Mouse (Mus musculus) hematopoietic stem cell, adult 5-6 weeks (primary cell): ENCODE results near the gene Prss12. TPM values are rescaled to one million over a fixed set of nuclear protein-coding genes. Genes with fewer than 3 reads are reported as not detected.
"Not testable (repeated sequence)": the region's sequence is repeated elsewhere in the genome, so short reads cannot be mapped to it uniquely, and the experiment has no call there.

Experiments used
- ATAC-seq, 2 experiments: fragments of 125-278 bp in 1 of 2; replicated peaks in 1 of 2; 2 replicates each; pipeline ENCODE4 v1.8.0; 2016 to 2017; ENCODE audit warnings: inconsistent platforms in 2 of 2, mild to moderate bottlenecking in 2 of 2, moderate number of reproducible peaks in 2 of 2, low read depth in 1 of 2, moderate TSS enrichment in 1 of 2; ENCODE audit not compliant: low FRiP score in 2 of 2, poor library complexity in 2 of 2, severe bottlenecking in 2 of 2, insufficient read depth in 1 of 2, low TSS enrichment in 1 of 2
- total RNA-seq: library from RNA; stranded (forward); fragments of 172-1452, 232-1000 nt; gene quantifications from 2 replicates; pipeline ENCODE4 v1.2.3, GENCODE M21; 2017

The Prss12 gene
- total RNA-seq, 1 experiment from 2014 or later = not detected

DNA sequence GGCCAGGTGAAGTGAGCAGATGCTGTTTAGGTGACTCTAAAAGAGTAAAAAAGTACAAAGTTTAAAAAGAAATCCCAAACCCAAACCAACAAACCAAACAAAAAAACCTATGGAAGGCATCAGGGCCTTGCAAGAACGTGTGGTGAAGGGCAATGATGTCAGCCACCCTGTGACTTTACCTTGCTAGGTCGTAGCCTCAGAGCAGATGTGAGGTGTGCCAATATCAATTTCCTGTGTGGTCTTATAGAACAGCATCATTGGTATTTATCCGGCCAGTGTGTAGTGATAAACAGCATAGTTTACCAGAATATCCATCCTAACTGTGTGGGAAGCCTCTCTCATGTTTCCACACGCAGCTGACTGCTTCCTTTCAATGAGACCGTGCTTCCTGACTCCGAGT lies 6.2 kb downstream of the Prss12 start:
- ATAC-seq = no peak

DNA sequence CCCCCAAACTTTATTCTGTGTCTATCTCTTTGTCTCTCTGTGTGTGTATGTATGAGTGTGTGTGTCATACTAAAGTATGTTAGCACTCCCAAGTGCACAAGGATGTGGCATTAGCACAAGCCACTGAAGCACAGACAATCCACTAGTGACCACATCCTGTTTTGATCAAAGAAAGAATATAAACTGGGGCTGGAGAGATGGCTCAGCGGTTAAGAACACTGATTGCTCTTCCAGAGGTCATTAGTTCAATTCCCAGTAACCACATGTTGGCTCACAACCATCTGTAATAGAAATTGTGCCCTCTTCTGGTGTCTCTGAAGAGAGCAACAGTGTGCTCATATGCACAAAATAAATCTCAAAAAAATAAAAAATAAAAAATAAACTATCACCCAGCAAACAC lies 12.8 kb downstream of the Prss12 start:
- ATAC-seq = no peak

DNA sequence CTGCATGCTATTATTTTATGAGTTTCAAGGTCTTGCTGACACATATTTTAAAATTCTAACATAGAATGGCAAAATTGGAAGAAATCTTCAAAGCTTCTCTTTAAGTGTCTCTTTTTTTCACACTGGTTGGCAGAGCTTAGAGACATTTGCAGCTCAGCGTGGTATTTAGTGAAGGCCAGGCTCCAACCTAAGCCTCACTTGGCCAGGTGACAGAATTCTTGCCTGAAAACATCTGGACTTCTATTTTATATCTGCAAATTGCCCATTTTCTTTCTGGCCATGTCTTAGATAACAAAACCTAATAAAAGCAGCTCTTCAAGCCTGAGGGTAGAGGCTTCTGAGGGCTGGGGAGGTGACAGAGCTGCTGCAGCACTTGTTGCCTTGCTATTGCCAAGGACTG lies 13.7 kb downstream of the Prss12 start:
- ATAC-seq = no peak

DNA sequence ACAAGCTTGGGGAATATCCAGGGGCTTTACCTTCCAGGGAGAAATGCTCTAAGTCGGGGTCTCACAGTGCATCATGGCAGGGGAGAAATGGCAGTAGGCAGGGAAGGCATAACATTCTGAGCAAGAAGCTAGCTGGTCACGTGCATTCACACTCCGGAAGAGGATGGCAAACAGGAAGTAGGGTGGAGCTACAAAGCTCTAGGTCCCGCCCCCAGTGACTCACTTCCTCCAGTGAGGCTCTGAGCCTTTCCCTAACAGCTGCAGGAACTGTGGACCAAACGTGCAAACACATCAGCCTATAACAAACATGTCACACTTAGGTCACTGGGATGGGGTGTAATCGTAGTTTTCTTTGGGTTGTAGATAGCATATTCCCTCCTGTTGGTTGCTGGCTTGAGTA lies 15.6 kb downstream of the Prss12 start:
- ATAC-seq = no peak

DNA sequence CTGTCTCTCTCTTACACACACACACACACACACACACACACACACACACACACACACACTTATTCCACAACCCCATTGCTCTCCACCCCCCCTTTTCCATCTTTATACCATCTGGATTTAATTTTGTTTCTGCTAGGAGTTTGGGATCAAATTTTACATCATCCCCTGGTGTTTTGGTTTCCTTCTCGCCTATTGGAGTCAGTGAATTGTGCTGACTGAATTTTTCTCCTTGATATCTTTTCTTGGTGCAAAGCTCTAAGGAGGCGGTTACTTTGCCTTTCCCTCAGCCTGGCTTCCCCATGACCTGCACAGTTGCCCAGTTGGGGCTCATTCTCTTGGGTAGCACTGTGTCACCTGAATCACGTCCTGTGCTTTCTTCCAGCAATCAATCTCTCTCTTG lies 30.1 kb downstream of the Prss12 start:
- ATAC-seq = no peak

DNA sequence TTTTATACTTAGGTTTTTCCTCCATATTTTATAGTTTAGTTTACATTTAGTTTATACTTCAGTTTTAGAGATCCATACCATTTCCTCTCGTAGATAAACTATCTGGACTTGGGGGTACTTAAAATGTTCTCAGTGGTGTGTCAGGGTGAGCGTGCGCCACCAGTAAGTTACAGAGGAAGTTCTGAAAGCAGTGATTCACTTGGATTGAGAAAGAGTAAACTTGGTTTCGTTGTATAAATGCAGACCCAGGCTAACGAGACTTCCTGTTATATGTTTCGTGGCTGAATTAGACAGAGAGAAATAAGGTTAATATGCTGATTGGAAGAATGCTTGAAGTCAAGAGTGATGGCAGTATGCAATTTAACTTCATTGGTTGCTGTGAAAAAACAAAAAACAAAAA lies 34.6 kb downstream of the Prss12 start:
- ATAC-seq = no peak

DNA sequence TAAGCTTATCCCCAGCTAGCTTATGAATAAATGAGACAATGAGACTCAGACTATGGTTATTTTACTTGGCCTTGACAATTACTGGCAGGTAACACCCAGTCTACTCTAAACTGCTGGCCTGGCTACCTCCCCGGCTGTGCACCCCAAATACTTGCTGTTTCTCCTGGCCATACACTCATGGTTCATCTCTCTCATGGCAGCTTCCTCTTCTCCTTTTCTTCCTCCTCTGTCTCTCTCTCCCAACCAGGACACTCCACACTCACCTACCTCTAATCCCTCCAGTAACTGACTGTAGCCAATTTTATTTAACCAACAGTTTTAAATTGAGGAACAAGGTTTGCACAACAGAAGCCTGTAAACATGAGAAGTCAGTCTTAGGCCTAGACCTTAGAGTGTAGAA lies 45.1 kb downstream of the Prss12 start:
- no peak for ATAC-seq

DNA sequence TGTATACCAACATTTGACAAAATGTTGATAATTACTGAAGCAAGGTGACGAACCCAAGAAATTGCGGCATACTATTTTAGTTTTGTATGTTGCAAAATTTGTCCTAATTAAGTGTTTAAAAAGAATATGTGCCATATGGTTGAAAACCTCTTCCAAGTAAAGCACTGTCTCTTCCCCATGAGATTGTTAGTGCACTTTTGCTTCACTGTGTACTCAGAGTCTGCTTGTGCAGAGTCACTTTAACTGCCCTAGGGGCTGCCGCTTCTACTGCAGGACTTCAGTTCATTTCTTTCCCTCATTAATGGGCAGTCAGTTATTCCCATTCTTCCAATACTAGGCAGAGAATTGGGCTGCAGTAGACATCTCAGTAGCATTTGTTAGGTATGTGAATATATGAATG lies 46.5 kb downstream of the Prss12 start:
- ATAC-seq = no peak

DNA sequence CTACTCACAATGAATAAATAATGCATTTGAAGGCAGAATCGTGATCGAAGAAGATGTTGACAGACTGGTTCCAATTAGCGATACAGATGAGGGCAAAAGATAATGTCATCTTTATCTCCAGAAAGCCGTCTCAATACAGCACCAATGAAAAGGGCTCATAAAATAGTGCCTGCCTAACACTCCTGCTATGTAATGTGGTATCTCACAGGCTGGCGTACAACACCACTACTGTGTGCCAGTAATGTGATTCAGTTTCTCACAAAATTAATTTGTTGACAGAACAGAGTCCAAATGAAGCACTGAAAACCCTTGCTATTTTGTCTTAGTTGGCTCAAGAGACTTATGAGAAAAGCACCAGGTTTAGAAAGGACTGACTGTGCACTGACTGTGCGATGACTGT lies 48.4 kb downstream of the Prss12 start:
- no peak for ATAC-seq

DNA sequence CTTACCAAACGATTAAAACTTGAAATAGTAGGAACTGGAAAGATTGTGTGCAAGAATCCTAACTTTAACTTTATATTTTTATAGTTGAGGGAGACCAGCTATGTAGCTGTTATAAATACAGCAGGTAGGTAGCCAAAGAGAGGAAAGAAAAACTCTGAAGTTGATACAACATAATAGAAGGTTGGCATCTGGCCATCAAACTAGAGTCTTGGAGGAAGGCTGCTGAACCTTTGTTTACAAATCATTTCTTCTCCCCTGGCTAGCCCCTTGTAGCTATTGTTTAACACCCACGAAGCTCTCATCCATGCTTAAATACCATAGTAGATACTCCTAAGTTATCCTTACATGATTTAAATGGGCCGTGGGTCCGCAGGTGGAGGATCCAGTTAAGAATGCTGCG lies 52.1 kb downstream of the Prss12 start:
- ATAC-seq = no peak

DNA sequence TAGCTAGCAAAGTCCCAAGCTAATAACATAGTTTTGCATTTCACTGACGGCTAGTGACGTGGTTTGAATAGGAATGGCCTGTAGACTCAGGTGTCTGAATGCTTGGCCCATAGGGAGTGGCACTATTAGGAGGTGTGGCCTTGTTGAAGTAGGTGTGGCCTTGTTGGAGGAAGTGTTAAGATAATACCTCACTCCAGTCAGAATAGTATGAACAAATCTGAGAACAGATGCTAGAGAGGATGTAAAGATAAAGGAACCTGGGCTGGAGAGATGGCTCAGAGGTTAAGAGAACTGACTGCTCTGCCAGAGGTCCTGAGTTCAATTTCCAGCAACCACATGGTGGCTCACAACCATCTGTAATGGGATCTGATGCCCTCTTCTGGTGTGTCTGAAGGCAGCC lies 55.1 kb downstream of the Prss12 start:
- ATAC-seq = not testable (repeated sequence)

DNA sequence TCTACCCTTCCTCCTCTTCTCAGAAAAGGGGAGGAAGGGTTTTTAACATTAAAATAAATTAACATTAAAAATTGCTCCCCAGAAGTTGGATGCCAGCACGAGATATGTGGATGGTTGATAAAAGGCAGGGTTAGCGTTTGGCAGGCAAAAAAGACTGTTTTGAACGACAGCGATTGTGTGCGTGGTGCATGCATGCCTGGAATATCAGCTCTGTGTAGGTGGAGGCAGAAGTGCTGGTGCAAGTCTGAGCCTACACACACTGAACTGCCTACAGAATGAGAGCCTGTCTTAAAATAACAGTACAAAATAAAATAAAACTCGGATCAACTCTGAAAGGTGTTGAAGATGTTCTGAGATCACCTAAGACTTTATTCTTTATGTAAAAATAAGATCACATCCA lies 57.2 kb downstream of the Prss12 start:
- ATAC-seq = no peak

DNA sequence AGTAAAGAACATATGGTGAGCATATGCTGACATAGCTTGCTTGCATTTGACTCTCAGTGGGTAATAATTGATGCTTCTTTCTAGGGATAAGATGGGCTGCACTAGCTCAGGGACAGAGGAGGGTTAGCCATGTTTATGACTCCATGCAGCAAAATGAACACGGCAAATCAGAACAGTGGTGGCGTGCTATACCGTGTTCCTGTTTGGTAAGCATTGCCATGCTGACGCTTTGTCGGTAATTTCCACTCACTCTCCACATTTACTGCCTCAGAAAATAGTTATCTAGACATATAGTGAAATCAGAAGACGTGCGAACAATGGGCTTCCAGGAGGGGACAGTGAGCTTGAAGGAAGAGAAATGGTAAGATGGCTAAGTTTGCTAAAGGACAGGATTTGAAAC lies 58.1 kb downstream of the Prss12 start:
- no peak for ATAC-seq

DNA sequence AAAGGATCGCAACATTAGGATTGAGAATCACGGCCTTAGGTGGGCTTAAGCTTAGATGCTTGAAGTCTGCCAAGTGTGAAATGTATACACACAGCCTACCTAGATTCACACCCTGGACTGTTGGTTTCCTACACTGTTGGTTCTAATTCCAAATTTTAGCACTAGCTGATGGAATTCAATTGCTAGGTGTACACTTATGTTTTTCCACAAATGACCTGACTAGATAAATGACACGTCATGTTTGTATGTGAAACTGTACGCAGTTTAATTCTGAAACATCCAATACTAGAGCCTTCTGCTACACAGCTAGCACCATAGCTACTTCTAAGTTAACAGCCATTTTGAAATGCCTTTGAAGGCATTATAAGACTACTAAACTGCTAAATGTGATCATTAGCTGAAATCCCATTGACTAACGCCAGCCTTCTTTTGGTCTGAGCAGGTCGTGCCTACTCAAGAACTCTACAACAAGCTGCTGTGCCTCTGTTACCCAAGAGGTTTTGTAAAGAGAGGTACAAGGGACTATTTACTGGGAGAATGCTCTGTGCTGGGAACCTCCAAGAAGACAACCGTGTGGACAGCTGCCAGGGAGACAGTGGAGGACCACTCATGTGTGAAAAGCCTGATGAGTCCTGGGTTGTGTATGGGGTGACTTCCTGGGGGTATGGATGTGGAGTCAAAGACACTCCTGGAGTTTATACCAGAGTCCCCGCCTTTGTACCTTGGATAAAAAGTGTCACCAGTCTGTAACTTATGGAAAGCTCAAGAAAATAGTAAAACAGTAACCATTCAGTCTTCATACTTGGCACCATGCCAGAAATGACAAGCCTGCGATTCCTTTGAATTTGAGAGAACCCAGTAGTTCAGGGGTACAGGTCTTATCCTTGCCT lies 59.3 kb downstream of the Prss12 start:
- ATAC-seq = no peak

DNA sequence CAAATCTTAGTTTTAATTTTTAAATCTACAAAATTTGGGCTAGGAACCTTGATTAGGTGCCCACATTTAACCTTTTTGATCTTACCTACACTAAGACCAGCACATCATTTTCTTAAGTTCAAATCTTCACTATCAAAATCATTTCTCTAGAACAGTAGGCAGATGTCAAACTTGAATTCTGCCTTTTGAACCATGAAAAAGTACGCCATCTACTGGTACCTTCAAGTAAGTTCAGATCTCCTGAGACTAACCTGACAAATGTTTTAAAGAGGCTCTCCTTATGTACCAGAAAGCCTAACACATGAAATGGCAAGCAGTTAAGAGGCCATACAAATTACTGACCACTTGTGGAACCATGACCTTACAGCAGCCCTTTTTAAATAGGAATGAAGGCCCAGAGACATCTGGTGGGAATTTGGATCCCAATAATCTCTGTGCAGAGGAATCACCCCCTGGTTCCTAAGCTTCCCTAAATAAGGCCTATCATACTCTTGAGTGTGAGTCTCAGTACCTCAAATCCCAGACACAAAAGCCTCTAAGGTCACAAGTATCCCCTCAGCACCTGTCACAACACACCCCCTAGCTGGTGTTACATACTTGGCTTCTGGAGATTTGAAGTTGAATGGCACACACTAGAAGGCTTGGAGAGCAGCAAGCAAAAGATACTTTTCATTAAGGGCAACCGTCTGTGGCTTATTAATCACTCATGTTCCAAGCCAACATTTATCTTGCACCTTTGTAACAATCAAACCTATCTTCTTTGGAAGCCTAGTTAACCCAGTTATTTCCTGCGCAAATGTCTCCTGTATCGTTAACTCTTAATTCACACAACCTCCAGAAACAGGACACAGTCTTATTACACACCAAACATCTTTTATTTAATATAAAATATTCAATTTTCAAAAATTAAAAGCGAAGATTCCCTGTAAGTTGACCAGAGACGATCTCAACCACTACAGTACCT lies 60.3 kb downstream of the Prss12 start:
- no peak for ATAC-seq

DNA sequence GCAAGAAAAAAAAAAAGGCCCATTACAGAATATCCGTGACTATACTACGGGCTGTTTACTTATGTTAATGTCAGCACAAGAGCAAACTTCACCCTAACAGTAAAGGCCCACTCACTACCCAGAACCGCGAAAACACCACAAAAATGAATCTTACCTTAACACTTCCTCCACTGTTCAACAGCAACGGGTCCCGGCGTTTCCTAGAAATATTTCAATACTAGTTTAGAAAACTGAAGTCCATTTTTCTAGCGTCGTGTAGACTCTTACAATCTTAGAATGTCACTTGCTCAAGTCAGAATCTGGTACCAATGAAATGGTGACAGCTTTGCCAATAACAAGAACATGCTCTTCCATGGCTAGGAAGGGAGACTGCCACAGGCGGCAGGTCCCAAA lies 60.9 kb downstream of the Prss12 start:
- ATAC-seq = no peak

DNA sequence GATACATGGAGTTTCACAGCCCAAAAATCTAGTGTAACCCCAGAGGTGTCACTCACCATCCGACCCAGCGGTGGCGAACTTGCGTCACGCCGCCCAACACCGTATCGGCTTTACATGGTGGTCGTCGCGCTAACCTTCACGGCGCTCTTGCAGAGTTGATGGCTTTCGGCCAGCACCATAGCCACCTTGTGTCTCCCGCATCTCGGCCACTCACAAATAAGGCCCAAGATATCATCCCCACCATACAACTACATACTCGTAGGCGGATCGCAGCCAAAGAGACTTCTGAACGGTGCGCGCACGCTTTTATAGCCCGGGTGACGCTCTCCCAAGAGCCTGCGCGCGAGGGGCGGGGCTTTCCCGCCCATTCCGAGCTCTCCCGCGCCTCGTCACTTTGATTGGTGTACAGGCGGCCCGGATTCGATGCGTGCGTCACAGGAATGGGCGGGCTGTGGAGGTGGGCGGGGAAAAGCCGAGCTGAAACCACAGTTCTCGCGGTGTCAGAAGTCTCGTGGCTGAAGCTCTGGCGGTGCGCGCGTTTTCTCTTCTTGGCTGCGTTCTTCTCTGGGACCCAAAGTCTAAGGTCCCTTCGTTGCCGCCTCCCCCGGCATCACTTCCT lies 61.5 kb downstream of the Prss12 start:
- ATAC-seq = peak; percentile 83 to 84
